Mouse (Mus musculus) myocyte (in vitro differentiated cells): ENCODE measurements around the gene Arl8a.
"Not testable (repeated sequence)": the region's sequence is repeated elsewhere in the genome, so short reads cannot be mapped to it uniquely, and the experiment has no call there.

Experiments
- CEBPB ChIP-seq: IDR thresholded peaks from 2 replicates; pipeline ENCODE4 v1.6.1; 2011; ENCODE audit warnings: mild to moderate bottlenecking, moderate library complexity; ENCODE audit not compliant: poor library complexity, insufficient read depth, severe bottlenecking
- MYOD1 ChIP-seq, 3 experiments: IDR thresholded peaks; one replicate each; pipeline ENCODE4 v1.6.1; 2011; ENCODE audit warnings: control low read depth in 2 of 3, low read depth in 2 of 3, mild to moderate bottlenecking in 2 of 3, moderate library complexity in 1 of 3; ENCODE audit not compliant: insufficient read length in 2 of 3, control insufficient read depth in 1 of 3
- POLR2A ChIP-seq: IDR thresholded peaks from one replicate; pipeline ENCODE4 v1.6.1; 2011; ENCODE audit warnings: low read depth, mild to moderate bottlenecking, control low read depth, moderate library complexity; ENCODE audit not compliant: insufficient read length
- POLR2AphosphoS2 ChIP-seq: IDR thresholded peaks from one replicate; pipeline ENCODE4 v1.6.1; 2011; ENCODE audit warnings: low read depth, control low read depth; ENCODE audit not compliant: insufficient read length
- TCF3 ChIP-seq: IDR thresholded peaks from one replicate; pipeline ENCODE4 v1.6.1; 2011; ENCODE audit warnings: low read depth, control low read depth; ENCODE audit not compliant: insufficient read length
- USF1 ChIP-seq: IDR thresholded peaks from one replicate; pipeline ENCODE4 v1.6.1; 2011; ENCODE audit warnings: low read depth, mild to moderate bottlenecking, control low read depth, moderate library complexity

DNA sequence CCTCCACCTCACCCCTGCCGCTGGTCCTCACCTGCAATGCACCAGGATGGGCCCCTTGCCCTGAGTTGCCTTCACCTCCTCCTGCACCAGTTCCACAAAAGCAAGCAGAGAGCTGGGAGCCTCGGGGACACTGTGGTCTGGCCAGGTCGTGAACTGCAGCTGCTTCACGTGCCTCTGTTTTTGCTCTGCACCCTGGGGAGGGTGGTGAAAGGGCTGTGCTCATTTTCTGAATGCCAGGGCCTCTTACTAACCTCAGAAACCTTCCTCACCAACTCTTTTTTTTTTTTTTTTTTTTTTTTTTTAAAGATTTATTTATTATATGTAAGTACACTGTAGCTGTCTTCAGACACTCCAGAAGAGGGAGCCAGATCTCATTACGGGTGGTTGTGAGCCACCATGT lies 35.4 kb upstream of the Arl8a start:
- not testable (repeated sequence) for TF ChIP-seq POLR2A, CEBPB, POLR2AphosphoS2, TCF3, USF1
- peak in 2 of 3 experiments; percentile 10 to 57 for TF ChIP-seq MYOD1 (IDR thresholded peaks at IDR 0.05; ENCODE audit: control insufficient read depth in 1 of 3, insufficient read length in 2 of 3, low read depth in 2 of 3)
